ENCODE assay signal across 9 mouse cellular contexts in the genomic region with DNA sequence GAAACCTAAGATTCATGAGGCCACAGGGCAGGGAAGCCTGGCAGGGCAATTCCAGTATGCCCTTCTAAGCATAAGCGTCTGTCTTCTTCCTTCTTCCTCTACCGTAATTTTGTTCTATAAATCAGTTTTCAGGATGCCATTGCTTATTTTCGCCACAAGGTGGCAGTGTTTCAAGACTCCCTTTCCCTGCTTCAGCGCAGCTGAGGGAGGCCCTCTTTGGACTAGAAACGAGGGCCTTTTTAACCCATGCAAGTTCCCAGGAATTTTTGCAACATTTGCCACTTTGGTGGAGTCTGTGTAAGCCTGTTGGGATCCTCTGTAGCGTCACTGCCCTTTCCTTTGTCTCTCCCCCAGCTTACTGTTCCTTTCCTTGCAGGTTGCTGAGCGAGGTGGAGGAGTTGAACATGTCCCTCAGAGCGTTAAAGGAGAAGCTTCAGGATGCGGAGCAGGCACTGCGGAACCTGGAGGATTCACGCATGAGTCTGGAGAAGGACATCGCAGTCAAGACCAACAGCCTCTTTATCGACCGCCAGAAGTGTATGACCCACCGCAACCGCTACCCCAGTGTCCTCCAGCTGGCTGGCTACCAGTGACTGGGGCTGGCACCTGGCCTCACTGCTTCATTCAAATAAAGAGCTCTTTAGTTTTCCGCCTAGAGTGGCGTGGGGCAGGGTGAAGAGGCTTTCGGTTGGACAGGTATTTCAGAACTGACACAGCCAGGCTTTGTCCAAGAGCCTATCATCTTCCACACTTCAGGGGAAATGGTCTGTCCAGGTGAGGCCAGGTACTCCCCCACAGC. TPM values are rescaled to one million over a fixed set of nuclear protein-coding genes. Genes with fewer than 3 reads are reported as not detected.
DNase-seq lines count a peak whose midpoint lies in the region; ATAC-seq and TF ChIP-seq lines count a peak whose summit lies in the region.
"Had no signal": no experiment of that assay in that cellular context is flagged by ENCODE, and none has a peak within 500 bp of the region (broad histone marks: within the 10 kb centered on the region; RNA-seq: fewer than 3 reads in every experiment).

No protein-coding gene starts in this region.

- TF ChIP-seq CTCF in intestine, postnatal 0 days (IDR thresholded peaks at IDR 0.05; ENCODE audit: low read depth) = peak; percentile 90

- no peak overlapping the region for H3K9ac ChIP-seq in intestine, postnatal 0 days (ENCODE audit: low read depth, low read length)
- no peak overlapping the region for H3K9ac ChIP-seq in intestine, embryonic 15.5 days
- H3K9ac ChIP-seq in limb, embryonic 14.5 days (ENCODE audit: low read depth, low read length, severe bottlenecking) = no peak overlapping the region
- H3K9ac ChIP-seq: midbrain, embryonic 12.5 days had no signal

- no peak for TF ChIP-seq POLR2A in limb, embryonic 14.5 days (IDR thresholded peaks at IDR 0.05; ENCODE audit: borderline replicate concordance, extremely low read depth, insufficient read depth, insufficient read length)

- no peak overlapping the region for H3K27ac ChIP-seq in intestine, postnatal 0 days (ENCODE audit: low read depth, low read length)
- no peak overlapping the region for H3K27ac ChIP-seq in intestine, embryonic 15.5 days
- H3K27ac ChIP-seq in limb, embryonic 14.5 days (replicated peaks; ENCODE audit: low read depth, low read length) = no peak overlapping the region
- H3K27ac ChIP-seq: midbrain, embryonic 12.5 days had no signal

- H3K4me3 ChIP-seq in intestine, postnatal 0 days (ENCODE audit: low read depth, low read length) = no peak overlapping the region
- H3K4me3 ChIP-seq in intestine, embryonic 15.5 days (replicated peaks) = no peak overlapping the region
- no peak overlapping the region for H3K4me3 ChIP-seq in limb, embryonic 14.5 days (replicated peaks; ENCODE audit: low read length)
- H3K4me3 ChIP-seq: midbrain, embryonic 12.5 days had no signal

- ATAC-seq in intestine, postnatal 0 days = no peak
- no peak for ATAC-seq in intestine, embryonic 15.5 days
- ATAC-seq in limb, embryonic 14.5 days (ENCODE audit: low FRiP score, low read depth) = no peak
- ATAC-seq in erythroblast, adult 5-6 weeks (replicated peaks; ENCODE audit: low FRiP score, poor library complexity, severe bottlenecking) = no peak

- no peaks in the 10 kb centered on the region for H3K36me3 ChIP-seq in intestine, postnatal 0 days (ENCODE audit: control insufficient read depth, insufficient read depth)
- no peaks in the 10 kb centered on the region for H3K36me3 ChIP-seq in intestine, embryonic 15.5 days
- H3K36me3 ChIP-seq in limb, embryonic 14.5 days (ENCODE audit: control insufficient read depth, insufficient read depth, low read length) = no peaks in the 10 kb centered on the region
- H3K36me3 ChIP-seq: midbrain, embryonic 12.5 days had no signal

- H3K9me3 ChIP-seq in intestine, postnatal 0 days (ENCODE audit: control insufficient read depth) = no peaks in the 10 kb centered on the region
- no peaks in the 10 kb centered on the region for H3K9me3 ChIP-seq in intestine, embryonic 15.5 days
- no peaks in the 10 kb centered on the region for H3K9me3 ChIP-seq in limb, embryonic 14.5 days (ENCODE audit: control insufficient read depth, low read length)
- H3K9me3 ChIP-seq: midbrain, embryonic 12.5 days had no signal

- DNase-seq in MEL-GATA-1-ER (ENCODE audit: extremely low read depth, low read depth) = peak; percentile 30
- peak; percentile 65 for DNase-seq in cerebellum, adult 9-10 months
- DNase-seq in heart, postnatal 4 days = peak; percentile 68
- DNase-seq in limb, embryonic 14.5 days (ENCODE audit: low spot score) = peak; percentile 77
- DNase-seq in right cerebral cortex, adult 18-20 months = peak; percentile 59

- WGBS in intestine, postnatal 0 days = 36% methylated on average over 19 of the region's 19 CpGs
- WGBS in intestine, embryonic 15.5 days = 36% methylated on average over 19 of the region's 19 CpGs
- WGBS in limb, embryonic 14.5 days = 40% methylated on average over 19 of the region's 19 CpGs

- H3K4me2 ChIP-seq in intestine, postnatal 0 days (replicated peaks; ENCODE audit: low read depth) = no peak overlapping the region
- no peak overlapping the region for H3K4me2 ChIP-seq in intestine, embryonic 15.5 days (replicated peaks)
- no peak overlapping the region for H3K4me2 ChIP-seq in limb, embryonic 14.5 days (replicated peaks; ENCODE audit: low read depth, low read length, severe bottlenecking)
- H3K4me2 ChIP-seq: midbrain, embryonic 12.5 days had no signal

- H3K27me3 ChIP-seq in intestine, postnatal 0 days (replicated peaks; ENCODE audit: control insufficient read depth, insufficient read depth, low read length) = 0 out of 2 replicates have a peak, but pooled peaks cover 6% of the 10 kb centered on the region
- H3K27me3 ChIP-seq in intestine, embryonic 15.5 days (replicated peaks) = peaks cover 9% of the 10 kb centered on the region
- H3K27me3 ChIP-seq in limb, embryonic 14.5 days (ENCODE audit: control insufficient read depth, insufficient read depth, low read length) = peaks cover 3% of the 10 kb centered on the region; the same call in 1 of the 2 replicates

- no peaks in the 10 kb centered on the region for H3K4me1 ChIP-seq in intestine, postnatal 0 days (replicated peaks; ENCODE audit: control insufficient read depth, insufficient read depth, low read length)
- H3K4me1 ChIP-seq in intestine, embryonic 15.5 days (replicated peaks) = peaks cover 10% of the 10 kb centered on the region
- H3K4me1 ChIP-seq in limb, embryonic 14.5 days (ENCODE audit: control insufficient read depth, insufficient read depth, low read length) = 0 out of 2 replicates have a peak, but pooled peaks cover 4% of the 10 kb centered on the region

RNA-seq across cellular contexts. Expression of gene Sstr5, which starts 20.9 kb away (rescaled TPM):
- 0.64 and 0.77 TPM in 2 replicates for polyA plus RNA-seq in intestine, postnatal 0 days (2015; fragmentation: Nextera tagmentation; extraction: Ambion mirVana)
- 0.49 and 0.73 TPM in 2 replicates for polyA plus RNA-seq in intestine, embryonic 15.5 days (2015; fragmentation: Nextera tagmentation; extraction: Ambion mirVana)
- not detected for total RNA-seq in heart, postnatal 4 days (2021)
- 0.09 TPM in 2 replicates for polyA plus RNA-seq in limb, embryonic 14.5 days (2012; rRNA removed)
- 0.10 TPM in 1 of 2 replicates, not detected in the other for polyA plus RNA-seq in limb, embryonic 14.5 days (2014; fragmentation: Nextera tagmentation; extraction: Ambion mirVana)
- total RNA-seq in erythroblast, adult 5-6 weeks (2015; ENCODE audit: low replicate concordance) = not detected in 2 replicates
- not detected in 2 replicates for total RNA-seq in erythroblast, adult 5-6 weeks (2017; ENCODE audit: low replicate concordance)

RNA-seq across cellular contexts. Expression of gene Tekt4, which starts 21.7 kb away (rescaled TPM):
- not detected in 2 replicates for polyA plus RNA-seq in intestine, postnatal 0 days (2015; fragmentation: Nextera tagmentation; extraction: Ambion mirVana)
- not detected in 2 replicates for polyA plus RNA-seq in intestine, embryonic 15.5 days (2015; fragmentation: Nextera tagmentation; extraction: Ambion mirVana)
- total RNA-seq in heart, postnatal 4 days (2021) = under 1 TPM in 1 of 2 experiments, not detected in 1; 0.26 TPM
- polyA plus RNA-seq in limb, embryonic 14.5 days (2012; rRNA removed) = 0.05 and 0.08 TPM in 2 replicates
- polyA plus RNA-seq in limb, embryonic 14.5 days (2014; fragmentation: Nextera tagmentation; extraction: Ambion mirVana) = not detected in 2 replicates
- total RNA-seq in erythroblast, adult 5-6 weeks (2015; ENCODE audit: low replicate concordance) = not detected in 2 replicates
- not detected in 2 replicates for total RNA-seq in erythroblast, adult 5-6 weeks (2017; ENCODE audit: low replicate concordance)

RNA-seq across cellular contexts. Expression of gene Cacna1h, which starts 42.6 kb away (rescaled TPM):
- 1.7 and 1.9 TPM in 2 replicates for polyA plus RNA-seq in intestine, postnatal 0 days (2015; fragmentation: Nextera tagmentation; extraction: Ambion mirVana)
- polyA plus RNA-seq in intestine, embryonic 15.5 days (2015; fragmentation: Nextera tagmentation; extraction: Ambion mirVana) = 4.3 and 4.6 TPM in 2 replicates
- 10 to 100 TPM; 14.5 to 19.1 TPM for total RNA-seq in heart, postnatal 4 days (2021)
- 58.0 and 73.0 TPM in 2 replicates for polyA plus RNA-seq in limb, embryonic 14.5 days (2012; rRNA removed)
- 6.9 TPM in 2 replicates for polyA plus RNA-seq in limb, embryonic 14.5 days (2014; fragmentation: Nextera tagmentation; extraction: Ambion mirVana)
- 0.21 TPM in 1 of 2 replicates, not detected in the other for total RNA-seq in erythroblast, adult 5-6 weeks (2015; ENCODE audit: low replicate concordance)
- total RNA-seq in erythroblast, adult 5-6 weeks (2017; ENCODE audit: low replicate concordance) = under 0.01 and 0.43 TPM in 2 replicates
